Mouse (Mus musculus) liver, postnatal 0 days (tissue): ENCODE measurements around the gene Myl3. TPM values are rescaled to one million over a fixed set of nuclear protein-coding genes. Genes with fewer than 3 reads are reported as not detected.
A peak's percentile ranks its signal among the peaks of the same experiment; 100 is the strongest.

Source experiments
- ATAC-seq: fragments of 200-750 bp; cut with Nextera tagmentation; 2 replicates; pipeline ENCODE4 v1.8.0; 2017; ENCODE audit warnings: mild to moderate bottlenecking, moderate library complexity
- DNase-seq: peaks from one replicate; pipeline ENCODE4 v3.0.0-alpha.2; 2016
- H3K27ac ChIP-seq: fragments of 300-500 bp; sonication (generic); 2 replicates; pipeline ENCODE4 v1.5.1; 2014; ENCODE audit warnings: antibody characterized with exemption, moderate library complexity, mild to moderate bottlenecking, low read depth
- H3K27me3 ChIP-seq: fragments of 300-500 bp; sonication (generic); 2 replicates; pipeline ENCODE4 v1.6.1; 2014; ENCODE audit warnings: low read length, control low read depth, mixed read lengths; ENCODE audit not compliant: insufficient read depth
- H3K36me3 ChIP-seq: fragments of 300-500 bp; sonication (generic); replicated peaks from 2 replicates; pipeline ENCODE4 v1.6.1; 2014; ENCODE audit warnings: mild to moderate bottlenecking, control low read depth, low read length, moderate library complexity, mixed read lengths; ENCODE audit not compliant: insufficient read depth
- H3K4me1 ChIP-seq: fragments of 300-500 bp; sonication (generic); 2 replicates; pipeline ENCODE4 v1.6.1; 2014; ENCODE audit warnings: antibody characterized with exemption, mild to moderate bottlenecking, control low read depth; ENCODE audit not compliant: insufficient read depth
- H3K4me2 ChIP-seq: fragments of 300-500 bp; sonication (generic); 2 replicates; pipeline ENCODE4 v1.6.1; 2014; ENCODE audit warnings: low read depth, mild to moderate bottlenecking, low read length, moderate library complexity, mixed read lengths
- H3K4me3 ChIP-seq: fragments of 300-500 bp; sonication (generic); 2 replicates; pipeline ENCODE4 v1.5.1; 2014; ENCODE audit warnings: low read depth, low read length
- H3K9ac ChIP-seq: fragments of 300-500 bp; sonication (generic); replicated peaks from 2 replicates; pipeline ENCODE4 v1.6.1; 2014; ENCODE audit warnings: mild to moderate bottlenecking, moderate library complexity
- H3K9me3 ChIP-seq: fragments of 300-500 bp; sonication (generic); 2 replicates; pipeline ENCODE4 v1.6.1; 2016; ENCODE audit warnings: mild to moderate bottlenecking, control low read depth, low read length, mixed read lengths
- CTCF ChIP-seq: sonication (generic); IDR thresholded peaks from 2 replicates; pipeline ENCODE4 v1.5.1; 2016; ENCODE audit warnings: antibody characterized with exemption, low read depth
- EP300 ChIP-seq: IDR thresholded peaks from 2 replicates; pipeline ENCODE4 v1.6.1; 2016; ENCODE audit warnings: antibody characterized with exemption, low read depth, mild to moderate bottlenecking
- WGBS: fragments of 180-500 bp; shearing (Covaris S2); extraction: QIAGEN DNeasy Blood & Tissue Kit; methylation state at CpG from one replicate; pipeline ENCODE4 v1.1.7; 2014; ENCODE audit not compliant: insufficient replicate concordance; 5-methylcytosine and 5-hydroxymethylcytosine counted together
- polyA plus RNA-seq: library from polyadenylated mRNA; unstranded; fragments of >200 nt; fragmentation: Nextera tagmentation; extraction: Ambion mirVana; gene quantifications from 2 replicates; pipeline ENCODE4 v1.2.1, GENCODE M21; 2015

The Myl3 gene
- polyA plus RNA-seq, 1 experiment from 2014 or later, result 0.52 TPM

GRCm38 (mm10) chr9:110702848-110703247, 38.8 kb upstream of the Myl3 start:
- DNase-seq, result no peak
- peak; percentile 28 for ATAC-seq
- 69% methylated on average over 1 of the region's 1 CpGs for WGBS

GRCm38 (mm10) chr9:110703951-110704350, 37.7 kb upstream of the Myl3 start:
- H3K36me3 ChIP-seq, result 0 out of 2 replicates have a peak, but pooled peaks cover 3% of the 10 kb centered on the region
- H3K4me1 ChIP-seq, result peaks cover 21% of the 10 kb centered on the region
- ATAC-seq (no peak), DNase-seq (no peak)
- TF ChIP-seq EP300, result no peak
- no peak for TF ChIP-seq CTCF
- H3K27ac ChIP-seq, result 0 out of 2 replicates have a peak overlapping the region, but pooled peaks have one; percentile 18
- H3K4me3 ChIP-seq, result no peak overlapping the region
- no peak overlapping the region for H3K9ac ChIP-seq
- H3K4me2 ChIP-seq, result no peak overlapping the region
- WGBS, result 62% methylated on average over 6 of the region's 6 CpGs
- H3K27me3 ChIP-seq, result no peaks in the 10 kb centered on the region
- no peaks in the 10 kb centered on the region for H3K9me3 ChIP-seq

More at GRCm38 (mm10) chr9:110702848-110703247, 38.8 kb upstream of the Myl3 start:
- Histone ChIP-seq H3K4me1 (peaks cover 21% of the 10 kb centered on the region), H3K4me2 (no peak overlapping the region), H3K27me3 (no peaks in the 10 kb centered on the region), H3K36me3 (peaks cover 3% of the 10 kb centered on the region; the same call in 1 of the 2 replicates), H3K9me3 (no peaks in the 10 kb centered on the region), H3K27ac (no peak overlapping the region), H3K4me3 (no peak overlapping the region), H3K9ac (no peak overlapping the region)
- no peak for TF ChIP-seq EP300
- no peak for TF ChIP-seq CTCF

- H3K4me2 ChIP-seq, result no peak overlapping the region
- 35% methylated on average over 5 of the region's 5 CpGs for WGBS
- no peak overlapping the region for H3K27ac ChIP-seq
- no peak overlapping the region for H3K4me3 ChIP-seq
- peak; percentile 28 for TF ChIP-seq CTCF
- no peak for TF ChIP-seq EP300
- ATAC-seq (no peak), DNase-seq (no peak)
- peaks cover 10% of the 10 kb centered on the region for H3K36me3 ChIP-seq
- peaks cover 17% of the 10 kb centered on the region for H3K4me1 ChIP-seq
- H3K9ac ChIP-seq, result no peak overlapping the region
- H3K9me3 ChIP-seq, result no peaks in the 10 kb centered on the region
- no peaks in the 10 kb centered on the region for H3K27me3 ChIP-seq
Measured at GRCm38 (mm10) chr9:110706784-110707183, 34.9 kb upstream of the Myl3 start.

GRCm38 (mm10) chr9:110709640-110710258, 31.9 kb upstream of the Myl3 start:
- no peaks in the 10 kb centered on the region for H3K4me1 ChIP-seq
- DNase-seq (peak; percentile 80), ATAC-seq (peak; percentile 77)
- H3K9me3 ChIP-seq, result no peaks in the 10 kb centered on the region
- peak overlapping the region; percentile 55 for H3K4me2 ChIP-seq
- H3K27me3 ChIP-seq, result no peaks in the 10 kb centered on the region
- no peak overlapping the region for H3K27ac ChIP-seq
- TF ChIP-seq CTCF (peak; percentile 97), EP300 (no peak)
- H3K36me3 ChIP-seq, result peaks cover 26% of the 10 kb centered on the region
- WGBS, result 24% methylated on average over 5 of the region's 5 CpGs
- peak overlapping the region; percentile 35 for H3K4me3 ChIP-seq
- H3K9ac ChIP-seq, result peak overlapping the region; percentile 47

- no peak overlapping the region for H3K4me2 ChIP-seq
- DNase-seq (no peak), ATAC-seq (no peak)
- no peaks in the 10 kb centered on the region for H3K4me1 ChIP-seq
- TF ChIP-seq EP300, result no peak
- no peak for TF ChIP-seq CTCF
- peaks cover 33% of the 10 kb centered on the region for H3K36me3 ChIP-seq
- no peak overlapping the region for H3K9ac ChIP-seq
- no peaks in the 10 kb centered on the region for H3K27me3 ChIP-seq
- no peak overlapping the region for H3K4me3 ChIP-seq
- WGBS, result 93% methylated on average over 1 of the region's 1 CpGs
- H3K9me3 ChIP-seq, result no peaks in the 10 kb centered on the region
- H3K27ac ChIP-seq, result no peak overlapping the region
Measured at GRCm38 (mm10) chr9:110711532-110711931, 30.1 kb upstream of the Myl3 start.

GRCm38 (mm10) chr9:110711996-110712395, 29.7 kb upstream of the Myl3 start:
- WGBS, result 85% methylated on average over 6 of the region's 6 CpGs
- H3K4me1 ChIP-seq, result no peaks in the 10 kb centered on the region
- H3K27ac ChIP-seq, result no peak overlapping the region

More at GRCm38 (mm10) chr9:110711996-110712395, 29.7 kb upstream of the Myl3 start:
- no peak overlapping the region for H3K9ac ChIP-seq
- DNase-seq (no peak), ATAC-seq (no peak)
- H3K4me3 ChIP-seq, result no peak overlapping the region
- no peak for TF ChIP-seq CTCF
- no peak for TF ChIP-seq EP300
- H3K27me3 ChIP-seq, result no peaks in the 10 kb centered on the region
- no peaks in the 10 kb centered on the region for H3K9me3 ChIP-seq
- no peak overlapping the region for H3K4me2 ChIP-seq
- H3K36me3 ChIP-seq, result peaks cover 33% of the 10 kb centered on the region
